Mouse (Mus musculus) gastrocnemius, postnatal 4 days (tissue): ENCODE results near the gene Socs3. TPM values are rescaled to one million over a fixed set of nuclear protein-coding genes. Genes with fewer than 3 reads are reported as not detected.

Source experiments
- DNase-seq, 2 experiments: peaks; one replicate each; pipeline ENCODE4 v3.0.0; 2021 to 2022; ENCODE audit warnings: low spot score in 2 of 2, mixed read lengths in 2 of 2
- total RNA-seq, 2 experiments: library from RNA; stranded (reverse); gene quantifications; 2 replicates each; pipeline ENCODE4 v1.2.3; 2021

Gene Socs3
- total RNA-seq, 2 experiments from 2014 or later: 14.0 to 14.8 TPM

- DNase-seq: no peak
Observed at GRCm38 (mm10) chr11:117959741-117960381, 10.0 kb downstream of the Socs3 start.

- DNase-seq: no peak
Observed at GRCm38 (mm10) chr11:117959166-117959565, 10.7 kb downstream of the Socs3 start.

GRCm38 (mm10) chr11:117958197-117958596 lies 11.7 kb downstream of the Socs3 start:
- no peak for DNase-seq

GRCm38 (mm10) chr11:117955621-117956020 lies 14.2 kb downstream of the Socs3 start:
- peak in 1 of 2 experiments; percentile 35 for DNase-seq

GRCm38 (mm10) chr11:117954819-117955218 lies 15.0 kb downstream of the Socs3 start:
- DNase-seq: no peak

- no peak for DNase-seq
Observed at GRCm38 (mm10) chr11:117954094-117954493, 15.8 kb downstream of the Socs3 start.

GRCm38 (mm10) chr11:117952174-117952933 lies 17.5 kb downstream of the Socs3 start:
- no peak for DNase-seq

GRCm38 (mm10) chr11:117951391-117951790 lies 18.5 kb downstream of the Socs3 start:
- DNase-seq: no peak

GRCm38 (mm10) chr11:117949392-117950091 lies 20.3 kb downstream of the Socs3 start:
- peak; percentile 91 to 95 for DNase-seq

- no peak for DNase-seq
Observed at GRCm38 (mm10) chr11:117946996-117947419, 22.8 kb downstream of the Socs3 start.

- DNase-seq: no peak
Observed at GRCm38 (mm10) chr11:117946195-117946979, 23.5 kb downstream of the Socs3 start.

- DNase-seq: no peak
Observed at GRCm38 (mm10) chr11:117941848-117942247, 28.0 kb downstream of the Socs3 start.

GRCm38 (mm10) chr11:117941325-117941834 lies 28.5 kb downstream of the Socs3 start:
- DNase-seq: no peak

- no peak for DNase-seq
Observed at GRCm38 (mm10) chr11:117940881-117941280, 29.0 kb downstream of the Socs3 start.

GRCm38 (mm10) chr11:117939741-117940285 lies 30.0 kb downstream of the Socs3 start:
- DNase-seq: peak; percentile 75 to 86

GRCm38 (mm10) chr11:117939004-117939730 lies 30.7 kb downstream of the Socs3 start:
- no peak for DNase-seq

GRCm38 (mm10) chr11:117936202-117936601 lies 33.6 kb downstream of the Socs3 start:
- DNase-seq: peak in 1 of 2 experiments; percentile 59

- peak in 1 of 2 experiments; percentile 57 for DNase-seq
Observed at GRCm38 (mm10) chr11:117935616-117936015, 34.2 kb downstream of the Socs3 start.

- no peak for DNase-seq
Observed at GRCm38 (mm10) chr11:117934576-117935368, 35.1 kb downstream of the Socs3 start.
